Mouse (Mus musculus): ENCODE data around the gene Zkscan16.

Gene Zkscan16

GRCm38 (mm10) chr4:59000614-59001013 lies 57.2 kb downstream of the Zkscan16 start:
- DNase-seq (ENCODE audit: low spot score) = no peak

- peak; percentile 74 for DNase-seq (ENCODE audit: low spot score)
Measured at GRCm38 (mm10) chr4:59002948-59003805, 59.7 kb downstream of the Zkscan16 start, which contains the start of gene Gm20503. Gene Gm20503 (plus strand): TSS chr4:59003210.

- no peak for DNase-seq (ENCODE audit: low spot score)
Measured at GRCm38 (mm10) chr4:59003806-59004200, 60.4 kb downstream of the Zkscan16 start.

GRCm38 (mm10) chr4:59006211-59006610 lies 62.8 kb downstream of the Zkscan16 start:
- DNase-seq (ENCODE audit: low spot score) = no peak

- DNase-seq (ENCODE audit: low spot score) = no peak
Measured at GRCm38 (mm10) chr4:59007016-59007415, 63.6 kb downstream of the Zkscan16 start.
